Mouse (Mus musculus) heart, adult 2 months (tissue): ENCODE measurements at regions not wholly inside any gene's neighbourhood (a gene's known extent, or its start where the extent isn't known, plus 50 kb on each side); places are given as distances from the start of the nearest gene placed in this dataset.

Experiments
- DNase-seq, 2 experiments: peaks; one replicate each; pipeline ENCODE4 v3.0.0; 2021
- H3K27ac ChIP-seq: fragments of 200-600 bp; 2 replicates; pipeline ENCODE4 v1.8.1; 2022
- H3K27me3 ChIP-seq: fragments of 200-500 bp; 2 replicates; pipeline ENCODE4 v1.6.1; 2012; ENCODE audit warnings: mild to moderate bottlenecking, low read length, inconsistent platforms, mixed read lengths; ENCODE audit not compliant: control insufficient read depth, insufficient read depth
- H3K36me3 ChIP-seq: fragments of 200-500 bp; 2 replicates; pipeline ENCODE4 v1.6.1; 2012; ENCODE audit warnings: low read length, inconsistent platforms; ENCODE audit not compliant: control insufficient read depth, insufficient read depth
- H3K4me1 ChIP-seq: fragments of 200-500 bp; 2 replicates; pipeline ENCODE4 v1.6.1; 2011; ENCODE audit warnings: low read length; ENCODE audit not compliant: control insufficient read depth, insufficient read depth
- H3K4me3 ChIP-seq: fragments of 200-600 bp; 2 replicates; pipeline ENCODE4 v1.8.1; 2022
- H3K79me2 ChIP-seq: fragments of 200-500 bp; replicated peaks from 2 replicates; pipeline ENCODE4 v1.6.1; 2012; ENCODE audit warnings: mild to moderate bottlenecking, inconsistent platforms, low read length, moderate library complexity, mixed read lengths; ENCODE audit not compliant: control insufficient read depth, insufficient read depth
- H3K9ac ChIP-seq: fragments of 200-500 bp; 2 replicates; pipeline ENCODE4 v1.6.1; 2012; ENCODE audit warnings: low read depth, mild to moderate bottlenecking, control low read depth, inconsistent platforms, low read length, mixed read lengths
- CTCF ChIP-seq: fragments of 200-600 bp; IDR thresholded peaks from 2 replicates; pipeline ENCODE4 v1.8.1; 2022; ENCODE audit warnings: antibody characterized with exemption, mild to moderate bottlenecking, moderate library complexity
- EP300 ChIP-seq: fragments of 200-500 bp; IDR thresholded peaks from 2 replicates; pipeline ENCODE4 v1.6.1; 2011; ENCODE audit warnings: low read depth, low read length, control low read depth; ENCODE audit not compliant: insufficient read depth
- POLR2A ChIP-seq: fragments of 200-500 bp; IDR thresholded peaks from 2 replicates; pipeline ENCODE4 v1.6.1; 2011; ENCODE audit warnings: mild to moderate bottlenecking, low read depth, low read length, control low read depth; ENCODE audit not compliant: insufficient read depth
- WGBS: fragments of 180-500 bp; shearing (Covaris S2); methylation state at CpG from one replicate; pipeline ENCODE4 v1.1.7; 2018; 5-methylcytosine and 5-hydroxymethylcytosine counted together
- intact Hi-C: fragments of 180-260 bp; cut with DNase I; formaldehyde crosslinking; loops from one replicate; pipeline ENCODE4 v1.15.1; 2025

DNA sequence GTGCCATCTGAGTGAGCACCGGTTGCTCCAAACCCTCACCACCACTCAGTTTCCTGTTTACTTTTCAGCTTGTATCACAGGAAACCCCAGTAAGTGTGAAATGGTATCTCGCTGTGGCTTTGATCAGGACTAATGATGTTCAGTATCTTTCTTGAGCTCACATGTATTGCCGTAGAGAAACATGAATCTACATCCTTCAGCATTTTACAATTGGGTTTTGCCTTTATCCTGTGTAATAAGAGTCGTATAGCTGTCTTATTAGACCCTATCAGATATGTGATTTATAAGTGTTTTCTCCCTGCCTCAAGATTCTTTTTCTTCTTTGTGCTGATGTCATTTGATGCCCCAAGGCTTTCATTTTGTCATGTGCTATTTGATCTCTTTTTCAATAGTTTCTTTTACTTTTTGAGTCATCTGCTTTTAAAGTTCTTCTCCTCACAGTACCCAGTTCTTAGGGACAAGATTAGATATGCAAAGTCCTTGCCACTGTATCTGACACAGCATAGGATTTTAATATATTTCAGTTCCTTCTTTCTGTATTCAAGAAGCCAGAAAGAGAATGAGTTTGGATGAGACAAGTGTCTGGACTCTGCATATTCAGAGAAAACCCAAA lies 246.0 kb downstream of the Tle4 start:
- no peak for DNase-seq
- no peaks in the 10 kb centered on the region for H3K79me2 ChIP-seq
- no peak overlapping the region for H3K9ac ChIP-seq
- no peaks in the 10 kb centered on the region for H3K36me3 ChIP-seq
- H3K27me3 ChIP-seq: no peaks in the 10 kb centered on the region
- intact Hi-C loops: no loop called here
- H3K4me1 ChIP-seq: no peaks in the 10 kb centered on the region
- 41% methylated on average over 4 of the region's 4 CpGs for WGBS
- H3K4me3 ChIP-seq: no peak overlapping the region
- no peak overlapping the region for H3K27ac ChIP-seq
- TF ChIP-seq EP300 (no peak), POLR2A (no peak), CTCF (no peak)

DNA sequence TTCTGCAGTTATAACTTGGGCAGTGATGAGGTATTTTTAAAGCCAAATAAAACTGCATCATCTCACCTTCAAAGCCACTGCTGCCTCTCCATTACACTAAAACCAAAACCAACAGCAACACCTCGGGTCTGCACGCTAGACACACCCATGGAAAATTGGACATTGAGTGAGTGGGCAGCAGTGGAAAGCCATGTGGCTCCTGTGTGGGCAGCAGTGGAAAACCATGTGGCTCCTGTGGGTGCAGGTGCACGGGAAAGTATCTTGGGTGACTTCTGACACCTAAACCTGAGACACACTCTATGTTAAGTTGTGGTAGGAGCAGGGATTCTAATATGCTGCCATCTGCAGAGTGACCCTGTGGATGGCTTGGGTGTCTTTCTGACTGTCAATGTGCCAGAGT lies 245.3 kb downstream of the Tle4 start:
- H3K79me2 ChIP-seq: no peaks in the 10 kb centered on the region
- no peak overlapping the region for H3K27ac ChIP-seq
- H3K36me3 ChIP-seq: no peaks in the 10 kb centered on the region
- H3K4me1 ChIP-seq: no peaks in the 10 kb centered on the region
- no peaks in the 10 kb centered on the region for H3K27me3 ChIP-seq
- no peak overlapping the region for H3K9ac ChIP-seq
- TF ChIP-seq CTCF (no peak), EP300 (no peak), POLR2A (no peak)
- intact Hi-C loops: no loop called here
- WGBS: 86% methylated on average over 3 of the region's 3 CpGs
- no peak overlapping the region for H3K4me3 ChIP-seq
- DNase-seq: no peak

DNA sequence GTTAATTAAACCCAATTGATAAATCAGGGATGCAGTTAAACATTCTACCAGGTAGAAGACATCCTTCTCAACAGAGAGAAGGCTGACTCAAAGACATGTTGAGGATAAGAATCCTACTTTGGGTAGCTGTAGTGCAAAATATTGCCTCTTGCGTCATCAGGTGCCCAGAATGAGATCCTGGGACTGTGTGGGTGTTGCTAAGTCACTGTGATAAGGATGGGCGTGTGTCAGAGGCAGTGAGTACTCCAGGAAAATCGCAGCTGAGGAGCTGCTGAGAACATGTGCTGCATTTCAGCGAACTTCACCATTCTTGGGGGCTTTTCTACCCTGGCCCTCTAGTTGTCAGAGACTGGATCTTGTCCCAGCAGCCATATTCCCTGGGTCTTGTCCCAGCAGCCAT lies 244.7 kb downstream of the Tle4 start:
- Histone ChIP-seq H3K27me3 (no peaks in the 10 kb centered on the region), H3K27ac (no peak overlapping the region), H3K36me3 (no peaks in the 10 kb centered on the region), H3K4me1 (no peaks in the 10 kb centered on the region), H3K79me2 (no peaks in the 10 kb centered on the region), H3K4me3 (no peak overlapping the region), H3K9ac (no peak overlapping the region)
- TF ChIP-seq POLR2A: no peak
- no peak for TF ChIP-seq CTCF
- TF ChIP-seq EP300: no peak
- WGBS: 59% methylated on average over 4 of the region's 4 CpGs
- intact Hi-C loops: no loop called here
- DNase-seq: no peak

DNA sequence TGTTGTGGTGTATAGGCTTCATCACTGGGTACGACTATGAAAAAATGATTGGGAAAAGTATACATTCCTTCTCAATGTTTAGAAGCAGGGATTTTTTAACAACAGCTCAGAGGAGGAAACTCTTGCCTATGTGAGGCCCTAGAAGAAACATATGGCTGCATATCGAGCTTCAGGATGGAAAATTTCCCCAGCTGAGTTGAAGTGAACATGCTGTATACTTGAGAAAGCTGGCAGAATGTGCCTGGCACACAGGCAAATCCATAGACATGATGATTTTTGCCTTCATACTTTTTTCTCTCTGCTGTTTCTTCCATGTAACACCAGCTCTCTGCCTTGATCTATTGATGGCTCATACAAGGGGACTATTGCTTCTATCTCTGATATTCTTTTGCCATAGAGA lies 242.7 kb downstream of the Tle4 start:
- TF ChIP-seq CTCF (no peak), POLR2A (no peak), EP300 (no peak)
- intact Hi-C loops: no loop called here
- DNase-seq: no peak
- Histone ChIP-seq H3K9ac (no peak overlapping the region), H3K4me1 (no peaks in the 10 kb centered on the region), H3K27ac (no peak overlapping the region), H3K79me2 (no peaks in the 10 kb centered on the region), H3K36me3 (no peaks in the 10 kb centered on the region), H3K4me3 (no peak overlapping the region), H3K27me3 (no peaks in the 10 kb centered on the region)
- 79% methylated on average over 2 of the region's 2 CpGs for WGBS

DNA sequence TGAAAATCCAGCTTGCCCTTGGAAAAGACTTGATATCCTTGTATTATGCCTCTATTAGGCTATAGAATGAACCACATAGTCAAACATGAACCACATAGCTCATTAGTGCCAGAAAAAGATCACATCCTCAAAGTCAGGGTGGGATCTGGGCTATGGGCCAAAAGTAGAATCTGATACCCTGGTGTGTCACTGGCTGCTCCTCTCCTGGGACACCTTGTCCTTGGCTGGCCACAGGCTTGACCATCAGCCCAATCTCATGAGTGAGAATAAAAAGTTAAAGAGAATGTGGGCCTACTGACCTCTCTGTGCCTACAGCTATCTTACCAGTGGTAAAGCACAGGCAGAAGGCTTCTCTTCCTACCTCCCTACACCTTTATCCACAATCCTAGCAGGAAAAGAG lies 241.9 kb downstream of the Tle4 start:
- Histone ChIP-seq H3K9ac (no peak overlapping the region), H3K4me3 (no peak overlapping the region), H3K27me3 (no peaks in the 10 kb centered on the region), H3K36me3 (no peaks in the 10 kb centered on the region), H3K79me2 (no peaks in the 10 kb centered on the region), H3K27ac (no peak overlapping the region), H3K4me1 (no peaks in the 10 kb centered on the region)
- no peak for DNase-seq
- no peak for TF ChIP-seq POLR2A
- TF ChIP-seq CTCF: no peak
- no peak for TF ChIP-seq EP300
- intact Hi-C loops: no loop called here

DNA sequence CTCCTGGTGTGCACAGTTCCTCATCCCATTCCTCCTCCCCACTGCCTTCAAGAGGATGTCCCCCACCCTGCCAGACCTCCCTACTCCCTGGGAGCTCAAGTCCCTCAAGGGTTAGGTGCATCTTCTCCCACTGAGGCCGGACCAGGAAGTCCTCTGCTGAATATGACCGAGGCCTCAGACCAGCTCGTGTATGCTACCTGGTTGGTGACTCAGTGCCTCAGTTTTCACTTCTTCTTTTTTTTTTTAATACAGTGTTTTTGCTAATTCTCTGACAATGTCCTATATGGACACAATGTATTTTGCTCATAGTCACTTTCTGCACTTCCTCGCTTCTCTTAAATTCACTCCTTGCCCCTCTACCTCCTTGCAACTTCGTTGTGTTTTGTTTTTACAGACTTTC lies 237.2 kb downstream of the Tle4 start:
- Histone ChIP-seq H3K9ac (no peak overlapping the region), H3K4me1 (no peaks in the 10 kb centered on the region), H3K27me3 (no peaks in the 10 kb centered on the region), H3K4me3 (no peak overlapping the region), H3K79me2 (no peaks in the 10 kb centered on the region), H3K36me3 (no peaks in the 10 kb centered on the region), H3K27ac (no peak overlapping the region)
- intact Hi-C loops: no loop called here
- no peak for TF ChIP-seq CTCF
- no peak for TF ChIP-seq EP300
- TF ChIP-seq POLR2A: no peak
- no peak for DNase-seq
- 69% methylated on average over 5 of the region's 5 CpGs for WGBS
